Mouse (Mus musculus) right cerebral cortex, postnatal 10 days (tissue): ENCODE data around the gene Btbd35f22.
"Not testable (repeated sequence)": the region's sequence is repeated elsewhere in the genome, so short reads cannot be mapped to it uniquely, and the experiment has no call there.

Experiments
- DNase-seq, 2 experiments: peaks; one replicate each; pipeline ENCODE4 v3.0.0; 2021; ENCODE audit warnings: low spot score in 2 of 2

The Btbd35f22 gene

DNA sequence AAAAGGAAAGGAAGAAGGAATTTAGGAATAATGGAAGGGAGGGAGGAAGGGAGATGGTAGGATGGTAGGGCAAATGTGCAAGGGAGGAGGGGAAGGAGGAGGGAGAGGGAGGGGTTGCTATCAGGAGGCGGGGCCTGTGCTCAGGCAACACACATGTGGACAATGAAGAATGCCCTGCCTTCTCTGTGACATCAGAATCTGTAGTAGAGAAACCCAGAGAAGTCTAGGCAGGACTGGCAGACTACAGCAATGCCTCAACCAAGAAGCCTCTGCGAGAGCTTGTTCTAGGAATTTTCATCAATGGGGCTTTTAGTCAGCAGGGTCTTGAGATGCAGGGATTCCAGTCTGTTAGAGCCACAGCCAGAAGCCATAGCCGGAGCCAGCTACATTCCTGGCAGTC is at the start of gene Btbd35f22:
TSS of gene Btbd35f22 (plus strand) at position 301 of the 400 bp plus-strand sequence.
- not testable (repeated sequence) for DNase-seq
